Mouse (Mus musculus) forebrain, embryonic 14.5 days (tissue): ENCODE measurements around the gene Pim2. TPM values are rescaled to one million over a fixed set of nuclear protein-coding genes. Genes with fewer than 3 reads are reported as not detected.

ENCODE experiments used
- ATAC-seq: fragments of 200-750 bp; cut with Nextera tagmentation; 2 replicates; pipeline ENCODE4 v1.8.0; 2017; ENCODE audit warnings: mild to moderate bottlenecking, moderate library complexity
- DNase-seq: peaks from one replicate; pipeline ENCODE4 v3.0.0-alpha.2; 2015; ENCODE audit warnings: low spot score
- H3K27ac ChIP-seq: fragments of 300-500 bp; sonication (generic); 2 replicates; pipeline ENCODE4 v1.5.1; 2014; ENCODE audit warnings: low read depth, mild to moderate bottlenecking, control low read depth, low read length, moderate library complexity
- H3K27me3 ChIP-seq: fragments of 300-500 bp; sonication (generic); replicated peaks from 2 replicates; pipeline ENCODE4 v1.6.1; 2014; ENCODE audit warnings: low read length, control low read depth, mixed read lengths; ENCODE audit not compliant: control insufficient read depth, insufficient read depth
- H3K36me3 ChIP-seq: fragments of 300-500 bp; sonication (generic); 2 replicates; pipeline ENCODE4 v1.6.1; 2014; ENCODE audit warnings: low read length, control low read depth; ENCODE audit not compliant: control insufficient read depth, insufficient read depth
- H3K4me1 ChIP-seq: fragments of 300-500 bp; sonication (generic); 2 replicates; pipeline ENCODE4 v1.6.1; 2014; ENCODE audit warnings: antibody characterized with exemption, low read length, control low read depth; ENCODE audit not compliant: control insufficient read depth, insufficient read depth
- H3K4me2 ChIP-seq: fragments of 300-500 bp; sonication (generic); 2 replicates; pipeline ENCODE4 v1.6.1; 2014; ENCODE audit warnings: mild to moderate bottlenecking, control low read depth, low read length
- H3K4me3 ChIP-seq: fragments of 300-500 bp; sonication (generic); 2 replicates; pipeline ENCODE4 v1.5.1; 2014; ENCODE audit warnings: low read depth, low read length, control low read depth
- H3K9ac ChIP-seq: fragments of 300-500 bp; sonication (generic); 2 replicates; pipeline ENCODE4 v1.6.1; 2014; ENCODE audit warnings: mild to moderate bottlenecking, low read length, control low read depth, moderate library complexity
- H3K9me3 ChIP-seq: fragments of 300-500 bp; sonication (generic); replicated peaks from 2 replicates; pipeline ENCODE4 v1.6.1; 2016; ENCODE audit warnings: low read length, control low read depth, mixed read lengths; ENCODE audit not compliant: control insufficient read depth
- WGBS: fragments of 180-500 bp; shearing (Covaris S2); extraction: QIAGEN DNeasy Blood & Tissue Kit; methylation state at CpG from one replicate; pipeline ENCODE4 v1.1.7; 2014; 5-methylcytosine and 5-hydroxymethylcytosine counted together
- polyA plus RNA-seq: library from polyadenylated mRNA; unstranded; fragments of >200 nt; fragmentation: Nextera tagmentation; extraction: Ambion mirVana; gene quantifications from 2 replicates; pipeline ENCODE4 v1.2.1, GENCODE M21; 2014

Pim2 gene
- 11.3 and 15.1 TPM in 2 replicates for polyA plus RNA-seq

DNA sequence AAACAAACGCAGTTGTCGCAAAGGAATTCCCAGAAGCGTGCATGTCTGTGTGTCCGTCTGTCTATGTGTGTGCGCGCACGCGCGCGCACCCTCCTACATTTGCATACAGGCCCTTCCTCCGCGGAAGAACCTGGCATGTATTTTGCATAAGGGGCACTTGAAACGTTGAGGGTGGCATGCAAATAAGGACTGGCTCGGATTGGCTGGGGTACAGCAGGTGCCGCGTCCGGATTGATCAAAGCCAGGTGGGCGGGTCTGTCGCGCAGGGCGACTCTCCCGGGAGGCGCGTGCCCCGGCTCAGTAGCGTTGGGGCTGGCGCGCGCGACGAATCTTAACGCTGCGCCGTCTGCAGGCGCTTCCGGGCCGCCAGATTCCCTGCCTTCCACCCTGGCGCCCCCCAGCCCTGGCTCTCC lies at the start of gene Pim2:
Pim2 (plus strand) TSS at position 256 of the 413 bp plus-strand sequence.
- peak; percentile 89 for DNase-seq
- H3K27me3 ChIP-seq = no peaks in the 10 kb centered on the region
- H3K36me3 ChIP-seq = peaks cover 14% of the 10 kb centered on the region; the same call in 1 of the 2 replicates
- H3K27ac ChIP-seq = peak within 1 kb of the TSS; percentile 33; the same call in 1 of the 2 replicates
- H3K4me3 ChIP-seq = peak within 1 kb of the TSS; percentile 45
- H3K9ac ChIP-seq = peak within 1 kb of the TSS; percentile 63
- WGBS = 37% methylated on average over 30 of the region's 38 CpGs
- ATAC-seq = peak; percentile 94
- H3K9me3 ChIP-seq = no peaks in the 10 kb centered on the region
- peak within 1 kb of the TSS; percentile 84 for H3K4me2 ChIP-seq
- H3K4me1 ChIP-seq = no peaks in the 10 kb centered on the region

- Histone ChIP-seq H3K4me1 (no peaks in the 10 kb centered on the region), H3K4me3 (no peak overlapping the region), H3K27ac (no peak overlapping the region), H3K4me2 (no peak overlapping the region), H3K36me3 (no peaks in the 10 kb centered on the region), H3K9me3 (no peaks in the 10 kb centered on the region), H3K9ac (no peak overlapping the region), H3K27me3 (no peaks in the 10 kb centered on the region)
- no peak for DNase-seq
- ATAC-seq = no peak
- WGBS = 94% methylated on average over 1 of the region's 1 CpGs
Measured at GRCm38 (mm10) chrX:7837146-7837545, 40.9 kb upstream of the Pim2 start.

GRCm38 (mm10) chrX:7840842-7841162 lies 37.3 kb upstream of the Pim2 start:
- Histone ChIP-seq H3K4me1 (peaks cover 3% of the 10 kb centered on the region; the same call in 1 of the 2 replicates), H3K27ac (no peak overlapping the region), H3K9ac (no peak overlapping the region), H3K27me3 (no peaks in the 10 kb centered on the region), H3K36me3 (no peaks in the 10 kb centered on the region), H3K4me3 (peak overlapping the region; percentile 63; the same call in 1 of the 2 replicates), H3K4me2 (peak overlapping the region; percentile 39), H3K9me3 (no peaks in the 10 kb centered on the region)
- 31% methylated on average over 7 of the region's 7 CpGs for WGBS
- ATAC-seq = no peak
- no peak for DNase-seq

DNA sequence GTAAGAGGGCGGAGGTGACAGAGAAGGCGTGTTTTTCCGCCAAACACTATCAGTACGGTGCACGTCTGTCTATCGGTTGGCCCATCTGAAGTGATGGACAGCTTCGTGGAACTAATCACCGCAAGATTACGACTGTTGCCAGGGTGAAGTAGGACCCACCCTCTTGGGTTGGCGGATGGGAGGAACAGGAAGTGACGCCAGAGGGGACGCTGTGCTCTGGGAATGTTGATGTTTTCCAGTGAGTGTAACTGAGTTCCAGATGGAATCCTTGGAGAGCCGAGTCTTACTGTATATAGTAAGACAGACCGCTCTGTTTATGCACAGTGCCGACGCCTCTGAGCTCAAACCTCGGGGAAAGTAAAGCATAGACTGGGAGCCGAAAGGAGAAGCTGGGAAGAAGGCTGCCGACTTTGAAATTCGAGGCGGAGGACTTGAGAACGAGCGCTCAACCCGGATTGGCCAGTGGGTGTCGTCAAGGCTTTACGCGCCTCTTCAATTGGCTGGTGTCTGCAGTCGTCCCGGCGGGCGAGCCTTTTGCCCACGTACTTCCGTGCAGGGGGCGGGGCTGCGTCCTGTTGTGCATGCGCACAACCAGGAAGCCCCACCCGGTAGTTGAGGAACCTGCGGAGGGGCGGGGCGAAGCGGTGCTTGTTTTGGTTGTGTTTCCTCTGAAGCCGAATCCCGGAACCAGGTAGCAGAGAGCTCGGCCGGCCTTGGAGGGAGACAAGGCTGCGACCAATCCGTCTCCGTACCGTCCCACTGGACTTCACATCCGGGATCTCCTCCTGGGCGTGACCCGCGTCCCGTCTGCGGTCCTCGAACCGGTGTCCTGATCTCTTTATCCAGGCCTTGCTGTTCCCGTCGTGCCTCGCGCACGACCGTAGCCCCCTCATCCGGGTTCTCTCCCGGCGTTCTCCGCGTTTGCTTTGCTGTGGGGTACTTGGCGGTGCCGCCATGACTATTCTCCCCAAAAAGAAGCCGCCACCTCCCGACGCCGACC lies 36.6 kb upstream of the Pim2 start, which contains the start of gene Otud5:
Otud5 (plus strand) TSS at position 202 of the 1,000 bp plus-strand sequence.
- Histone ChIP-seq H3K27me3 (no peaks in the 10 kb centered on the region), H3K27ac (peak within 1 kb of the TSS; percentile 89), H3K4me1 (peaks cover 3% of the 10 kb centered on the region; the same call in 1 of the 2 replicates), H3K4me3 (peak within 1 kb of the TSS; percentile 63), H3K9me3 (no peaks in the 10 kb centered on the region), H3K4me2 (peak within 1 kb of the TSS; percentile 63), H3K36me3 (no peaks in the 10 kb centered on the region), H3K9ac (peak within 1 kb of the TSS; percentile 78)
- DNase-seq (peak; percentile 97), ATAC-seq (peak; percentile 99)
- 29% methylated on average over 74 of the region's 74 CpGs for WGBS

GRCm38 (mm10) chrX:7842318-7842717 lies 35.7 kb upstream of the Pim2 start:
- Histone ChIP-seq H3K36me3 (no peaks in the 10 kb centered on the region), H3K4me3 (peak overlapping the region; percentile 63), H3K27me3 (no peaks in the 10 kb centered on the region), H3K4me1 (peaks cover 3% of the 10 kb centered on the region; the same call in 1 of the 2 replicates), H3K4me2 (peak overlapping the region; percentile 63), H3K27ac (peak overlapping the region; percentile 89), H3K9ac (peak overlapping the region; percentile 78), H3K9me3 (no peaks in the 10 kb centered on the region)
- ATAC-seq (no peak), DNase-seq (no peak)
- whole genome bisulfite sequencing = 37% methylated on average over 41 of the region's 42 CpGs

- Histone ChIP-seq H3K36me3 (0 out of 2 replicates have a peak, but pooled peaks cover 3% of the 10 kb centered on the region), H3K27me3 (no peaks in the 10 kb centered on the region), H3K27ac (no peak overlapping the region), H3K9me3 (no peaks in the 10 kb centered on the region), H3K9ac (no peak overlapping the region), H3K4me2 (no peak overlapping the region), H3K4me1 (peaks cover 3% of the 10 kb centered on the region; the same call in 1 of the 2 replicates), H3K4me3 (no peak overlapping the region)
- ATAC-seq = no peak
- peak; percentile 13 for DNase-seq
- WGBS = 57% methylated on average over 2 of the region's 2 CpGs
Measured at GRCm38 (mm10) chrX:7847845-7848244, 30.2 kb upstream of the Pim2 start.

DNA sequence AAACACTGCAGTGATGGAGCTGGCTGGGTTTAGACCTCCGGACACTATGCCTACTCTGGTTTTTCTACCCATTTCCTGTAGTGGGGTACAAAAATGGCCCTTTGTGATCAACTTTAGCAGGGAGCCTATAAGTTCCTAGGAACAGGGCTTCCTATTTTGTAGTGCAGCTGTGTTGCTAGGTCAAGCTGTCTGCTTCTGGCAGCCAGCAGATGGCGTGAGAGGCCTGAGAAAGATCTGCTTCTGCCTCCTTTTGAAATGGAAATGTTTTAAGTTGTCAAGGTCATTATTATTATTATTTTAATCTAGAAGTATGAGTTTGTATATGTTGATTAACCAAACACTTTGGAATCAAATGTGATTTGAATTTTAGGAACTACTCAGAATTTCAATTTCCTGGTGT lies 23.5 kb upstream of the Pim2 start:
- Histone ChIP-seq H3K27ac (no peak overlapping the region), H3K36me3 (0 out of 2 replicates have a peak, but pooled peaks cover 3% of the 10 kb centered on the region), H3K4me1 (no peaks in the 10 kb centered on the region), H3K9ac (no peak overlapping the region), H3K4me3 (no peak overlapping the region), H3K9me3 (no peaks in the 10 kb centered on the region), H3K27me3 (no peaks in the 10 kb centered on the region), H3K4me2 (no peak overlapping the region)
- no peak for ATAC-seq
- peak; percentile 50 for DNase-seq
- 38% methylated on average over 2 of the region's 2 CpGs for WGBS

- Histone ChIP-seq H3K4me3 (no peak overlapping the region), H3K27ac (no peak overlapping the region), H3K4me1 (no peaks in the 10 kb centered on the region), H3K9me3 (no peaks in the 10 kb centered on the region), H3K4me2 (no peak overlapping the region), H3K36me3 (no peaks in the 10 kb centered on the region), H3K27me3 (no peaks in the 10 kb centered on the region), H3K9ac (no peak overlapping the region)
- no peak for ATAC-seq
- no peak for DNase-seq
- 84% methylated on average over 3 of the region's 3 CpGs for WGBS
Measured at GRCm38 (mm10) chrX:7859191-7859753, 18.8 kb upstream of the Pim2 start.
